Mouse (Mus musculus) neural tube, embryonic 12.5 days (tissue): ENCODE data around the gene Ift22. TPM values are rescaled to one million over a fixed set of nuclear protein-coding genes. Genes with fewer than 3 reads are reported as not detected.

Source experiments
- ATAC-seq: fragments of 200-750 bp; cut with Nextera tagmentation; 2 replicates; pipeline ENCODE4 v1.8.0; 2017; ENCODE audit warnings: low read depth, mild to moderate bottlenecking, moderate TSS enrichment, moderate library complexity; ENCODE audit not compliant: low FRiP score
- H3K27ac ChIP-seq: fragments of 300-500 bp; sonication (generic); 2 replicates; pipeline ENCODE4 v1.5.1; 2016
- H3K27me3 ChIP-seq: fragments of 300-500 bp; sonication (generic); replicated peaks from 2 replicates; pipeline ENCODE4 v1.6.1; 2016; ENCODE audit warnings: mild to moderate bottlenecking
- H3K36me3 ChIP-seq: fragments of 300-500 bp; sonication (generic); 2 replicates; pipeline ENCODE4 v1.6.1; 2016; ENCODE audit warnings: mild to moderate bottlenecking
- H3K4me1 ChIP-seq: fragments of 300-500 bp; sonication (generic); 2 replicates; pipeline ENCODE4 v1.6.1; 2016
- H3K4me2 ChIP-seq: fragments of 300-500 bp; sonication (generic); replicated peaks from 2 replicates; pipeline ENCODE4 v1.6.1; 2016; ENCODE audit warnings: mild to moderate bottlenecking
- H3K4me3 ChIP-seq: fragments of 300-500 bp; sonication (generic); 2 replicates; pipeline ENCODE4 v1.5.1; 2016
- H3K9ac ChIP-seq: fragments of 300-500 bp; sonication (generic); 2 replicates; pipeline ENCODE4 v1.6.1; 2016; ENCODE audit warnings: mild to moderate bottlenecking
- H3K9me3 ChIP-seq: fragments of 300-500 bp; sonication (generic); 2 replicates; pipeline ENCODE4 v1.6.1; 2016; ENCODE audit warnings: mild to moderate bottlenecking
- WGBS: fragments of 180-500 bp; shearing (Covaris S2); methylation state at CpG from one replicate; pipeline ENCODE4 v1.1.7; 2016; 5-methylcytosine and 5-hydroxymethylcytosine counted together
- polyA plus RNA-seq: library from polyadenylated mRNA; unstranded; fragments of >200 nt; fragmentation: Nextera tagmentation; extraction: Ambion mirVana; gene quantifications from 2 replicates; pipeline ENCODE4 v1.2.1, GENCODE M21; 2016

The Ift22 gene
- polyA plus RNA-seq = 98.2 and 106 TPM in 2 replicates

- WGBS = 9% methylated on average over 32 of the region's 32 CpGs
- Histone ChIP-seq H3K4me2 (peak within 1 kb of the TSS; percentile 67), H3K27ac (no peak within 1 kb of the TSS)
These were observed at the start of gene Ift22 for GRCm38 (mm10) chr5:136907991-136908857. Gene Ift22 (plus strand): TSS chr5:136908150.

DNA sequence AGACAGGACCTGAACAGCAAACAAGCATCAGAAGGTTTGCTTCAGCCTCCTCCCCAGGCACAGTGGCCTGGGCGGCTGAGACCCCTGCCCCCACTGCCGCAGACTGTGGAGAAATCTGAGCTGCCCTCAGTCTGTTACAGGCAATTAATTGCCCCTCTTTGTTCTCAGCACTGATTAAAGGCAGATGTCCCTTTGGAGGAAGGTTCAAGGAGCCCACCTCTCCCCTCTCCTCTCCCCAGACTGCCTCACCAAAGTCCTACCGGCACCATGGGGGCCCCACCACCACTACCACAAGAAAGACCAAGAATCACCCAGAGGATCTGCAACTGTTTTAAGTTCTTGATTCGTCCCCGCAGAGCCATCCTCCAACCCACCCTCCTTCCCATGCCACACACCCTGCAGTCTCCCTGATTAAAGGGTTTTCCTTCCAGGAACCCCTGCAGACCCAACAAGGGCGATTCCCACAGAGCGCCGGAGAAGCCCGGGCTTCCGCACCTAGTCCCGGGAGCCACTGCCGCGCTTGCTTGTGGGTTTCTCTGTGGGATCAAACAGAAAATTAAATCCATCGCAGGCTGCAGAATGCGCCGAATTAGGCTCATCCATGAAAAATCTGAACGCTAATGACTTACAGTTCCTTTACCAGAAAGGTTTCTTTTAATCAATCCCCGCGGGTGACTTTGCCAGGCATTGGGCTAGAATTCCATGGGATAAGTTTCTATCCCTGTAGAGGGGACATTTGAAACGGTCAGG is 46.6 kb upstream of the Ift22 start:
- Histone ChIP-seq H3K4me3 (no peak overlapping the region), H3K27me3 (no peaks in the 10 kb centered on the region), H3K9ac (no peak overlapping the region), H3K9me3 (no peaks in the 10 kb centered on the region), H3K4me2 (peak overlapping the region; percentile 44), H3K27ac (0 out of 2 replicates have a peak overlapping the region, but pooled peaks have one; percentile 26), H3K4me1 (peaks cover 34% of the 10 kb centered on the region), H3K36me3 (no peaks in the 10 kb centered on the region)
- ATAC-seq = 0 out of 2 replicates have a peak, but pooled peaks have one; percentile 21
- 8% methylated on average over 20 of the region's 20 CpGs for WGBS

More at GRCm38 (mm10) chr5:136907991-136908857, at the start of gene Ift22:
- H3K4me1 ChIP-seq = peaks cover 17% of the 10 kb centered on the region
- H3K9ac ChIP-seq = peak within 1 kb of the TSS; percentile 57
- peak; percentile 94 for ATAC-seq
- peaks cover 24% of the 10 kb centered on the region for H3K36me3 ChIP-seq
- no peaks in the 10 kb centered on the region for H3K9me3 ChIP-seq
- H3K27me3 ChIP-seq = no peaks in the 10 kb centered on the region
- peak within 1 kb of the TSS; percentile 71 for H3K4me3 ChIP-seq

DNA sequence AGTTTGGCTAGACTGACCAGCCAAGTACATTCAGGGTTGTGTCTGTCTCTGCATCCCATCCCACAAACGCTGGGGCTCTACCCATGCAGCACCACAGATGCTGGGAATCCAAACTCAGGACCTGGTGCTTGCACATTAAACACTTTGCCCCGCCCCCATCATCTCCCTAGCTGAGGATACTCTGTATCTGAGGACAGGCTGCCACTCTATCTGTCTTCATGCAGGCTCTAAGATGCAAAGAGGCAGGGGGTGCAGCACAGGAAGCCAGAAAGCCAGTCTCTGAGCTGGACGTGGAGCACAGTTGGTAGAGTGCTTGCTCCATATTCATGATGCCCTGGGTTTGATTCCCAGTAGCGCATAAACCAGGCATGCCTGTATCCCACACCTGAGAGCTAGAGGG is 45.1 kb upstream of the Ift22 start:
- ATAC-seq = no peak
- no peaks in the 10 kb centered on the region for H3K36me3 ChIP-seq
- H3K4me1 ChIP-seq = peaks cover 34% of the 10 kb centered on the region
- H3K27ac ChIP-seq = no peak overlapping the region
- H3K27me3 ChIP-seq = no peaks in the 10 kb centered on the region
- 57% methylated on average over 4 of the region's 4 CpGs for WGBS
- H3K4me3 ChIP-seq = no peak overlapping the region
- no peaks in the 10 kb centered on the region for H3K9me3 ChIP-seq
- H3K4me2 ChIP-seq = no peak overlapping the region
- no peak overlapping the region for H3K9ac ChIP-seq

GRCm38 (mm10) chr5:136863276-136863675 is 44.7 kb upstream of the Ift22 start:
- H3K4me2 ChIP-seq = peak overlapping the region; percentile 35; the same call in 1 of the 2 replicates

GRCm38 (mm10) chr5:136863961-136864674 is 43.8 kb upstream of the Ift22 start:
- Histone ChIP-seq H3K4me1 (peaks cover 34% of the 10 kb centered on the region), H3K9ac (no peak overlapping the region)
- WGBS = 15% methylated on average over 14 of the region's 14 CpGs

More at GRCm38 (mm10) chr5:136863276-136863675, 44.7 kb upstream of the Ift22 start:
- Histone ChIP-seq H3K9me3 (no peaks in the 10 kb centered on the region), H3K27ac (0 out of 2 replicates have a peak overlapping the region, but pooled peaks have one; percentile 43), H3K4me1 (peaks cover 34% of the 10 kb centered on the region), H3K9ac (no peak overlapping the region), H3K4me3 (no peak overlapping the region), H3K36me3 (no peaks in the 10 kb centered on the region), H3K27me3 (no peaks in the 10 kb centered on the region)
- WGBS = 63% methylated on average over 9 of the region's 9 CpGs
- no peak for ATAC-seq

DNA sequence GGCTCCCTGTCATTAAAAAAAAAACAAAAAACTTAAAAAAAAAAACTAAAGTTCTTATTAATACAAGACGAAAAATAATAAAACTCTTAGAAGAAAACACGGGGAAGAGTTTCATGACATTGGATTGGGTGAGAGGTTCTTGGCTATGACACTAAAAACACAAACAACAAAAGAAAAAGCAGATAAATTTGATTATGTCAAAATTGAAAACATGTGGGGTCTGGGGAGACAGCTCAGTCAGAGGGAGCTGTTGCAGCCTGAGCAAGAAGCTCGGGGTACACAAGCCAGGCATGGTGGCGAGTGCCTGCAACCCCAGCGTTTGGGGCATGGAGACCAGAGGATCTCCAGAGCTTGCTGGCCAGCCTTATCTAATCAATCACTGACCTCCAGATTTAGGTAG is 40.2 kb upstream of the Ift22 start:
- ATAC-seq = no peak
- H3K4me2 ChIP-seq = no peak overlapping the region
- 89% methylated on average over 5 of the region's 5 CpGs for WGBS
- no peaks in the 10 kb centered on the region for H3K36me3 ChIP-seq
- H3K9ac ChIP-seq = no peak overlapping the region
- H3K4me3 ChIP-seq = no peak overlapping the region
- no peak overlapping the region for H3K27ac ChIP-seq
- H3K27me3 ChIP-seq = no peaks in the 10 kb centered on the region
- no peaks in the 10 kb centered on the region for H3K9me3 ChIP-seq
- H3K4me1 ChIP-seq = peaks cover 21% of the 10 kb centered on the region

More at GRCm38 (mm10) chr5:136863961-136864674, 43.8 kb upstream of the Ift22 start:
- Histone ChIP-seq H3K36me3 (no peaks in the 10 kb centered on the region), H3K4me2 (peak overlapping the region; percentile 35), H3K27me3 (no peaks in the 10 kb centered on the region), H3K27ac (peak overlapping the region; percentile 43; the same call in 1 of the 2 replicates), H3K4me3 (no peak overlapping the region), H3K9me3 (no peaks in the 10 kb centered on the region)
- peak; percentile 76 for ATAC-seq

DNA sequence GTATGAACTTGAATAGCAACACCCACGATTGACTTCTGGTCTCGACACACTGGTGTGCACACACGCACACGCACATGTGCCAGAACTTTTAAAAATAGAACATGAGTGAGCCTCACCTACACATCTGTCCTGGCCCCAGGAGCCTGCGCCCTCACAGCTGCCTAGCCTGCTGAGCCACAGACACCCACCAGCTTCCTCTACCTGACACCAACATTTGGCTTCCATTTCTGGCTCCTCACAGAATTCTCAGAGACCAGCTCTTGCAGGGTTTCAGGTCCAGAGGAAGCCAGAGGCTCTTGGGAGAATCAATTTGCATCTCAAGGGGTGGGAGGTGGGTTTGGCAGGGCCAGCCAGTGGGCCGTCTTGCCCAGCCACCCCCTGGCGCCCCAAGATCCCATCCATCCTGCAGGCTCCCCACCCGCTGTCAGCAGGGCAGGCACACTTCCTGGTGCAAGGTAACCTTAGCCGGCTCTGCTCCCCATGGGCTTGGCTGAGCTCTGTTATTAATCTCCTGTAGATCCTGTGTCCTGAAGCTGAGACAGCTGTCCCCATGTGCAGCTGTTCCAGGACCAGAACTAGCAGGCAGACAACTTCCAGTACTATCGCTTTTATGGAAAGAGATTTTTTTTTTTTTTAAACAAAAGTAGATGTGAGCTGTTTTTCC is 38.4 kb upstream of the Ift22 start:
- Histone ChIP-seq H3K4me1 (peaks cover 2% of the 10 kb centered on the region), H3K36me3 (no peaks in the 10 kb centered on the region), H3K9ac (no peak overlapping the region), H3K4me3 (no peak overlapping the region), H3K4me2 (no peak overlapping the region), H3K27ac (no peak overlapping the region), H3K9me3 (no peaks in the 10 kb centered on the region), H3K27me3 (no peaks in the 10 kb centered on the region)
- ATAC-seq = no peak
- 61% methylated on average over 10 of the region's 10 CpGs for WGBS

- Histone ChIP-seq H3K4me3 (no peak overlapping the region), H3K9ac (no peak overlapping the region), H3K27me3 (no peaks in the 10 kb centered on the region), H3K4me1 (no peaks in the 10 kb centered on the region; the same call in 1 of the 2 replicates), H3K36me3 (no peaks in the 10 kb centered on the region), H3K27ac (no peak overlapping the region), H3K4me2 (no peak overlapping the region), H3K9me3 (no peaks in the 10 kb centered on the region)
- WGBS = 72% methylated on average over 8 of the region's 8 CpGs
- ATAC-seq = no peak
These were observed 35.5 kb upstream of the Ift22 start for GRCm38 (mm10) chr5:136872417-136872816.

GRCm38 (mm10) chr5:136874271-136874670 is 33.7 kb upstream of the Ift22 start:
- H3K9ac ChIP-seq = no peak overlapping the region
- 82% methylated on average over 10 of the region's 10 CpGs for WGBS
- no peaks in the 10 kb centered on the region for H3K9me3 ChIP-seq
- no peak for ATAC-seq
- no peak overlapping the region for H3K4me2 ChIP-seq
- no peaks in the 10 kb centered on the region for H3K27me3 ChIP-seq
- no peak overlapping the region for H3K4me3 ChIP-seq
- no peak overlapping the region for H3K27ac ChIP-seq
- no peaks in the 10 kb centered on the region for H3K36me3 ChIP-seq
- H3K4me1 ChIP-seq = no peaks in the 10 kb centered on the region; the same call in 1 of the 2 replicates

DNA sequence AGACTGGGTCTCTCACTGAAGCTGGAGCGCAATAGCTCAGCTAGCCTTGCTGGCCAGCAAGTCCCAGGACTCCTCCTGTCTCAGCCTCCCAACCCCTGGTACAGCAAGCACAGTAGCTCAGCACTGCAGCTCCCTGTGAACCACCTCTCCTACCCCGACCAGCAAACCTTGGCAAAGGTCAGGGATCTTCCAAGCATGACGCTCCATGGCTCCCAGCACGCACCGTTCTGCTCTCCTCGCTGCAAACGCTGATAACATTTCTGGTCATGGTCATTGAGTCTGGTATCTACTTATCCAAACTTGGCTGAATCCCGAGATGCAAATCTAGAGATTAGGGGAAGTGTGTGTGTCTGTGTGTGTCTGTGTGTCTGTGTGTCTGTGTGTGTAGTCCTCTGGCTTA is 27.8 kb upstream of the Ift22 start:
- H3K9ac ChIP-seq = no peak overlapping the region
- no peaks in the 10 kb centered on the region for H3K9me3 ChIP-seq
- H3K27ac ChIP-seq = no peak overlapping the region
- no peaks in the 10 kb centered on the region for H3K36me3 ChIP-seq
- WGBS = 93% methylated on average over 8 of the region's 8 CpGs
- no peak overlapping the region for H3K4me2 ChIP-seq
- ATAC-seq = no peak
- H3K27me3 ChIP-seq = peaks cover 23% of the 10 kb centered on the region
- H3K4me1 ChIP-seq = 0 out of 2 replicates have a peak, but pooled peaks cover 9% of the 10 kb centered on the region
- no peak overlapping the region for H3K4me3 ChIP-seq

DNA sequence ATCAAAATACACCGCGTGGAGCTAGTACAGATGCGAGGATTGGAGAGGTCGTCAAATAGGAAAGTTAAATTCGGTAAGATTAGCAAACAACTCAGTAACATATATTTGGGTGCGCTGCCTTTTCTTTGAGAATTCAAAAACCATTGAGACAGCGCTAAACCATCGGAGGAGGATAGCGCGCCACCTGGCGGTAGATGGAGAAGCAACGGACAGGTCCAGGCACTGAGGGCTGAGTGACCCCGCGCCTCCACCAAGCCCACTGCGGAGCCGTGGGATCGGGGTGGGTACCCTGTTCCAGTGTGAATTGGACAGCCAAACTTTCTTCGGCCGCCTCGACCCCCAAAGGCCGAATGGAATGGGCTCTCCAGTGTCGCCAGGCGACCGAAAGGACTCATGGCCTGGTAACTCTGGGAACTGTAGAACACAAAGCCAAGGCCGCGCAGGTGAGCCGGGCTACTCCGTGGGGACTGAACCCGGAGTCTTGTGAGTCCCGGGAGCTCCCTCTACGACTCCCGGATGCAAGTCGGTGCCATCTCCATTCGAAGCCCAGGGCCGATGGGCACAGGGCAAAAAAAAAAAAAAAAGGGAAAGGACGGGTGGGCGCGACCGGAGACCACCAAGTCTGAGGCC is 26.5 kb upstream of the Ift22 start:
- Histone ChIP-seq H3K27me3 (peaks cover 23% of the 10 kb centered on the region), H3K4me3 (peak overlapping the region; percentile 59), H3K4me2 (peak overlapping the region; percentile 87), H3K36me3 (no peaks in the 10 kb centered on the region), H3K4me1 (0 out of 2 replicates have a peak, but pooled peaks cover 9% of the 10 kb centered on the region), H3K9me3 (no peaks in the 10 kb centered on the region), H3K9ac (peak overlapping the region; percentile 81), H3K27ac (no peak overlapping the region)
- WGBS = 3% methylated on average over 39 of the region's 39 CpGs
- 0 out of 2 replicates have a peak, but pooled peaks have one; percentile 56 for ATAC-seq
